Mouse (Mus musculus) embryonic fibroblast, embryonic 13.5 days (primary cell): ENCODE data around the gene Anks6.

Experiments
- CTCF ChIP-seq: IDR thresholded peaks from 2 replicates; pipeline ENCODE4 v1.5.1; 2011; ENCODE audit warnings: mild to moderate bottlenecking, control low read depth, low read length, moderate library complexity, borderline replicate concordance; ENCODE audit not compliant: insufficient read depth
- POLR2A ChIP-seq: IDR thresholded peaks from 2 replicates; pipeline ENCODE4 v1.6.1; 2011; ENCODE audit warnings: low read depth, mild to moderate bottlenecking, control low read depth, low read length, moderate library complexity

- no peak for TF ChIP-seq CTCF
- no peak for TF ChIP-seq POLR2A
Observed at GRCm38 (mm10) chr4:47093647-47094046, 36.4 kb upstream of the Anks6 start.
